Mouse (Mus musculus): ENCODE data around the gene Zbtb8os.

Zbtb8os gene

GRCm38 (mm10) chr4:129377601-129378390 is 42.3 kb downstream of the Zbtb8os start, which contains the start of gene Zbtb8a:
Zbtb8a (minus strand) TSS chr4:129378116.
- DNase-seq, result peak; percentile 43

- DNase-seq, result no peak
Measured at GRCm38 (mm10) chr4:129379805-129380204, 44.3 kb downstream of the Zbtb8os start.

DNA sequence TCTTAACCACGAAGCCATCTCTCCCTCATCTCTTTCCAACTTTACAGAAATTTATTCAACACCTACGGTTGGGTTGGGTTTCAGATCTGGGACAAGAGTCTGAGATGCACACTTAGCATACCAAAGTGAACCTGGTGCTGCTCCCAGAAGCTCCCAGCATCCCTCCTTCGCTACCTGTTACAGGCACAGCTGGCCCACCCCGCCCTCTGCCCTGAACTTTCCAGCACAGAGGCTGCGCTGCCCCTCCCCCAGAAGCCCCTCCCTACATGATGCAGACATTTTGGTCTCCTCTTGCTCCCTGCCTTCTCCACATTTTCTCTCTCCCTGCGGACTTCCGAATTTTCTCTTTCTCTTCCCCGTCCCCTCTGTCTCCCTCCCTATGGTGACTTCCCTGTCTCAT is 45.7 kb downstream of the Zbtb8os start:
- DNase-seq, result no peak

DNA sequence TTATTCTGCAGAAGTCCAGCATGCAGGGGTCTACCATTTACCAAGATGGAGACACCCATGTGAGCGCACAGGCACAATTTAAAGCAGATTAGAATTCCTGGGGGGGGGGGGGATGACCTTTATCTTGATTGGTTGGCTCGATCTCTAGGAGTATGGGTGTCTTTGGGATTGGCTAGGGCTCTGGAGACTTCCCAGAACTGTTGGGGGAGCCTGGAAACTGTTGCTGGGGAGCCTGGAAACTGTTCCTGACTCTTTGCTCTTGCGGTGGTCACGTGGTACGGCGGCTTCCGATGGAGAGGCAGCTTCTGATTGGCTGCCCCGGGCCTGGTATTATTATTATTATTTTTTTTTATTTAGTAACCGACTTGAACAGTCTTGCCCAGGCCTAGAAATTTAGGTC is 46.5 kb downstream of the Zbtb8os start:
- no peak for DNase-seq

- peak; percentile 31 for DNase-seq
Measured at GRCm38 (mm10) chr4:129382488-129382887, 47.0 kb downstream of the Zbtb8os start.

- DNase-seq, result no peak
Measured at GRCm38 (mm10) chr4:129383586-129383985, 48.1 kb downstream of the Zbtb8os start.

GRCm38 (mm10) chr4:129384440-129384839 is 48.9 kb downstream of the Zbtb8os start:
- DNase-seq, result peak; percentile 40

GRCm38 (mm10) chr4:129385685-129386084 is 50.2 kb downstream of the Zbtb8os start:
- no peak for DNase-seq

DNA sequence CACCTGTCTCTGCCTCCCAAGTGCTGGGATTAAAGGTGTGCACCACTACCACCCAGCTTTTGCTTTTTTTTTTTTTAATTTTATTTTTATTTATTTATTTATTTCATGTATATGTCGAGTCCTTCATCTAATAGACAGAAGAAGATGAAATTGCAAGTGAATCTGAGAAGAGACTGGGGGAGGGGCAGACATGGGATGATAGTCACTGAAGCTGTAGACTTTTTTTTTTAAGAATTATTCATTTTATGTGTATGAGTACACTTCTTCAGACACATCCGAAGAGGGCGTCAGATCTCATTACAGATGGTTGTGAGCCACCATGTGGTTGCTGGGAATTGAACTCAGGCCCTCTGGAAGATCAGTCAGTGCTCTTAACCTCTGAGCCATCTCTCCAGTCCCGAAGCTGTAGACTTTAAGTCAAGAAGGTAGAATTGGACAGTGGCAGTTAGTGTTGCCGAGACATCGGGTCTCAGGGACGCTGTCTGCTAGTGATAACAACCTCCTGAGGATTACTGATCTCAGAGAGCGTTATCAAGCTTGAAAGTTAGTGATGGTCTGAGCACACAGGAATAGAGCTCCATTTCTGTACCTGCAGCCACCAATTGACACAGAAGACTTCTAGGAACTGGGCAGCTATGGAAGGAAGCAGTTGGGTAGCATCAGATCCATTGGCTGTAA is 50.9 kb downstream of the Zbtb8os start:
- no peak for DNase-seq

GRCm38 (mm10) chr4:129386989-129387388 is 51.5 kb downstream of the Zbtb8os start:
- DNase-seq, result no peak

DNA sequence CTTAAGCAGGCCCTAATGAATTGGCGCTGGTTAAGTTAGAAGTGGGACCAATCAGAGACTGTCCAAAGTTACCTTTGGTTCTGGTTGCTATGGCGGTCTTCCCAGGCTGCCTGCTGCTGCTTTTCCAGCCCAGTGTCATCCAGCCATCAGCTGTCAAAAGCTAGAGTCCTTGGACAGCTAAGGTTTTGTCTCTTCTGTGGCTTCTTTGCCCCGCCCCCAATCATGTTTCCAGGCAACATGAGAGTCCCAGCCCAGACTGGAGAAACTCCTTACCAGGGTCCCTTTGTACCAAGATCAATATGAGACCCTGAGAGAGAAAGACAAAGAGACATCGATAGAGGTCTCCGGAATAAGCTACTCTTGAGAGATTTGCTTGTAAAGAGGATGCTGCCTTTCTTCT is 52.9 kb downstream of the Zbtb8os start:
- DNase-seq, result no peak

- DNase-seq, result no peak
Measured at GRCm38 (mm10) chr4:129390216-129390743, 54.8 kb downstream of the Zbtb8os start.

- no peak for DNase-seq
Measured at GRCm38 (mm10) chr4:129390936-129391557, 55.6 kb downstream of the Zbtb8os start.

DNA sequence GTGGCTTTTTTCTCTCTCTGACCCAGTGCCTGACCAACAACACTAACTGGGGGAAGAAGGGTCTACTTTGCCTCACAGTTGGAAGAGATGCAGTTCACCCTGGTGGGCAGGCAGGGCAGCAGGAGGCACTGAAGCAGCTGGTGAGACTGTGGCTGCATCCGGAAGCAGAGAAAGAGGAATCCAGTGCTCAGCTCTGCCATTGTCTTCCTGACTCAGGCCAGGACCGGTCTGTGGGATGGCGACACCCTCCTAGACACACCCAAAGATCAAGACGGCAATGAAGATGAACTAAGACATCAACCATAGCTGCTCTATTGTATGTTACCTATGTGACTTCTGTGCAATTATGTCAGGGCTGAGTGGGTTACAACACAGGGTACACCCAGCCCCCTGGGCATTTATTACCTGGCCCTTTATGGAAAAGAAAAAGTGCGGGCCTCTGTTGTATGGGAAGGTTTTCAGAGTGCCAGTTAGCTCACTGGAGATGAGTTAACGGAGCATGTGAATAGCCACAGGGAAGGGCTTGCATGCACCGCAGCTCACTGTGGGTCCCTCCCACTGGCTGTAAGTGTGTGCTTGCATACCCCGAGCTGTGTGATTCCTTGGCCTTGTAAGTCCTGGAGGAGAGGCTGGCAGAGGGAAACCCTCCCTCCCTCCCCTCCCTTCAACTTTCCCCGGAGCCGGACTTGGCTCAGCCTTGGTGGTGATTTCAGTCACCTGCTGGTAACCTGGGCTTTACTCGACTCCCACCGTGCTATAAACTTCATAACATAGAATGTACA is 58.8 kb downstream of the Zbtb8os start:
- no peak for DNase-seq

DNA sequence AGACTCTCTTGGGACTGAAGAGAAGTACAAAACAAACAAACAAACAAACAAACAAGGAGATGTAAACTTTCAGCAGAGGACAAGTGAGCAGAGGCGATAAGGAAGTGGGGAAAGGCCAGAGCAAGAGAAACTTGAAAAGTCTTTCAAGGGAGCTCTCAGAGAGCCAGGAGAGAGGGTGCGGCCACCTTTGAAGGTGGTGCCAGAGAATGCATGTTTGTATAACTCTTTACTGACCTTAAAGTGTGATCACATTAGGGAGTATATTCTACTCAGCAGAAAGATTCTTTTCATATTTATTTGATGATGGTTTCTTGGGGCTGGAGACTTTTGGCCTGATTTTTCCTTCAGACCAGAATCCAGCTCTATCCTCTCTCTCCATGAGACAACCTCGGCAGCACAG is 61.5 kb downstream of the Zbtb8os start:
- no peak for DNase-seq

DNA sequence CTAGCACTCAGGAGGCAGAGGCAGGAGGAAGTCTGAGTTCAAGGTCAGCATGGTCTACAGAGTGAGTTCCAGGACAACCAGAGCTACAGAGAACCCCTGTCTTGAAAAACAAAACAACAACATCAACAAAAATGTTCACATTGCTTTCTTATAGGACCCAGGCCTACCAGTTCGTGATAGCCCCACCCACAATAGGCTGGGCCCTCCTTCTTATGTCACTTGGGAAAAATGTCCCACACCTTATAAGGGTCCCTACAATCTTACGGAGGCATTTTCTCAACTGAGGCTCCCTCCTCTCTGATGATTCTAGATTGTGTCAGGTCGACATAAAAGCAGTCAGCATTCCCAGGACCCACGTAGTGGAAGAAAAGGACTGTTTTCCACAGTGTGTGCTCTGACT is 64.3 kb downstream of the Zbtb8os start:
- DNase-seq, result no peak
